Mouse (Mus musculus) granulocyte monocyte progenitor cell, adult 5-6 weeks (primary cell): ENCODE measurements at regions not wholly inside any gene's neighbourhood (a gene's known extent, or its start where the extent isn't known, plus 50 kb on each side); places are given as distances from the start of the nearest gene placed in this dataset.

Experiments
- ATAC-seq: replicated peaks from 2 replicates; pipeline ENCODE4 v1.8.0; 2016; ENCODE audit warnings: mild to moderate bottlenecking, moderate TSS enrichment, inconsistent platforms; ENCODE audit not compliant: poor library complexity, severe bottlenecking

GRCm38 (mm10) chr13:119117906-119118305, 310.5 kb upstream of the Paip1 start:
- ATAC-seq: no peak

DNA sequence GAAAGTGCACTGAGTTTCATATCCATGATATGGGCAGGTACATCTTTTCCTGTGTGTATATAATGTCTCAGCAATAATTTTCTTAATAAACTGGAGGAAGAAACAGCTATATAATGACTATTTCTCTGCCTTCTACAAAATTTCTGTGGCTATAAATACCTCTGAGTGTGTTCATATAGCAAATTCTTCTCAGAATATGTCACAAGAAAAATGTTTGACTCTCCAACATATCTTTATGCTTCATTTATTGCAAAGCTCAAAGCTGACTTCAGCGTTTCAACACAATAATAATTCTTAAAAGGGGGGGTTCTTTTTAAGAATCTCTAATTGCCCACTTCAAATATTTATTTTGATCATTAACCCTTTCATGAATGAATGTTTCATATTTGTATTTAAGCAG, 310.0 kb upstream of the Paip1 start:
- ATAC-seq: no peak

DNA sequence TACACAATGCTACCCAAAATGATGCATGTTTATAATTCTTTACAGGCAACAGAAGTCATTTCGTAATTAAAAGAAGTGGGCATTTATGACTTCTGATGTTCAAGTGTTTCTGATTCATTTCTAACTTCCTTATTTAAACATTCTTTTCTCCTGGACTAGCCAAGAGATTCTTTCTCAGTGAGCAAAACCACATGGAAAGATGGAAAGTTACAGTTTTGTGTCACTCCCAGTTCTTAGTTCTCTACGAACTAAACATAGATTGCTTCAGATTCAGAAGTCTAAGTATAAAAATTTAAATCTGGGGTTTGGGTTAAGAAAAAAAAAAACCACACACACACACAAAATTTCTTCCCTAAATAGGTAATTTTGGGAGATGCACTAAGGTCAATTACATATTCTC, 288.0 kb upstream of the Paip1 start:
- no peak for ATAC-seq

- ATAC-seq: no peak
Measured at GRCm38 (mm10) chr13:119143351-119143750, 285.1 kb upstream of the Paip1 start.

GRCm38 (mm10) chr13:119145713-119146112, 282.7 kb upstream of the Paip1 start:
- no peak for ATAC-seq

DNA sequence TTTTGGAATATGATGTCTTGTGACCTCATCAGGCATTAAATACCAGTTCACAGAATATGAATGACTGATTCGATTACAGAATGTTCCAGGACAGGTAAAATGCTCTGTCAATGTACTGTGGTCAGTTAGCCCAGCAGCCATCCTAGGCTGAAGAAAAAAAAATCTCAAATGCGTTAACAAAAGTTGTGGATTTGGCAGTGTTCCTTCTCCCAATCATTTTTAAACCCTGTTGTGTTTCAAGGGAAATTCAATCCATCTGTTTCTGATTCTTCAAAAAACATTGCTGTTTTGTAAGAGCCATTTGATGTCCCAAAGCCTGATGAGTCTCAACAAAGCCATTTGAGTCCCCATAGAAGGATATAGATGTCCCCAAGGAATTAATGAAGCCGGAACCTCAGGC, 280.7 kb upstream of the Paip1 start:
- no peak for ATAC-seq

- no peak for ATAC-seq
Measured at GRCm38 (mm10) chr13:119149141-119149540, 279.3 kb upstream of the Paip1 start.

GRCm38 (mm10) chr13:119150847-119151548, 277.4 kb upstream of the Paip1 start:
- no peak for ATAC-seq

GRCm38 (mm10) chr13:119177753-119178152, 250.6 kb upstream of the Paip1 start:
- ATAC-seq: no peak

GRCm38 (mm10) chr13:119178212-119178611, 250.2 kb upstream of the Paip1 start:
- ATAC-seq: no peak

DNA sequence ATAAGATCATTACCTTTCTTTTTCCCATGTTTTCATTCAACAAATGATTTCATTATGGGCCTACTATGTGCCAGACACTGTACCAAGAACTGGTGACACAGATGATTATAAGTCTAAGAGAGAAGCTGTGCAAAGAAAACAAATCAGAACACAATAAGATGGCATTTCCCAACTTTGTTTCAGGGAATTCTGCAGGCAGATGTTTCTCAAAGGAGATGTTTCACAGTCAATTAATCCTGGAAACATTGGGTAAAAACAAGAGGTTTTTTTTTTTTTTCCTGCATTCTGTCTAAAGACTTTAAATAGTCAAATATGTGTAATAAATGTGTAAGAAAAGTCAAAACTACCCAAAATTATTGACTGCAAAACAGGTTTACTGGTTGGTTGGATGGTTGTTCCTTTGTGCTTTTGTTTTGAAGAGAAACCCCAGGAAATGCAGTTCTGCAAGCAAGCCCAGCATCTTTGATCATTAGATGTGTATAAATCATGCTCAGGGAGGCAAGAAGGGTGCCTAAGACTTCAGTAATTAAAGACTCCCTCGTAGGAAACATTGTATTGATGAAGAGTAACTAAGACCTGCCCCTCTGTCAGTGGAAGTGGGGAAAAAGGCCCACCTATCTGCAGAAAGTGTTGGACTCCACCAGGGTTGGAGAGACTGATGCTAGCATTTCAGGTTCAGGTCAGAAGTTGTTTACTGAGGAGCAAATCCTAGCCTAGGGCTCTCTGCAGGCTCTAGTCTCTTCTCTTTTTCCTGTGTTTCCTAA, 249.1 kb upstream of the Paip1 start:
- ATAC-seq: no peak

GRCm38 (mm10) chr13:119184322-119184877, 244.0 kb upstream of the Paip1 start:
- ATAC-seq: no peak

GRCm38 (mm10) chr13:119185567-119186143, 242.7 kb upstream of the Paip1 start:
- ATAC-seq: no peak

- ATAC-seq: no peak
Measured at GRCm38 (mm10) chr13:119231556-119231955, 196.8 kb upstream of the Paip1 start.

GRCm38 (mm10) chr13:119232100-119233029, 196.0 kb upstream of the Paip1 start:
- ATAC-seq: peak; percentile 52

- ATAC-seq: no peak
Measured at GRCm38 (mm10) chr13:119233030-119233385, 195.4 kb upstream of the Paip1 start.

GRCm38 (mm10) chr13:119233869-119234268, 194.5 kb upstream of the Paip1 start:
- ATAC-seq: no peak

- ATAC-seq: no peak
Measured at GRCm38 (mm10) chr13:119242358-119242757, 186.0 kb upstream of the Paip1 start.

DNA sequence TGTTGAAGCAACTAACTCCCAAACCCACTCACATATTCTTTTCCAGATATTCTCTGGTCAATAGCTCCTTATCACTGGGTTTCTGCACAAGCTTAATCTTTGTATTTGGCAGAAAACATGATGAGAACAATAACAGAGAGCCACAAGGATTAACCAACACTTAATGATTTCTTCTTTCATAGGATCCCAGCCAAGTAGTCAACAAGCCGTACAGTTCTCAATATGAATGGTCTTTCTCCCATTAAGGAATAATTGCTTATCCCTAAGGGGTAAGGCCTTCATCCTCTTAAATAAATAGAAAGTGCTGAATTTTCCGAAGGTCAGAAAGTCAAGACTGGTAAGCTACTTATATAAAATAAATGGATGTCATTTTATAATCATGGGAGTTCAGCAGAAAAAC, 181.3 kb upstream of the Paip1 start:
- no peak for ATAC-seq

GRCm38 (mm10) chr13:119252006-119252405, 176.4 kb upstream of the Paip1 start:
- no peak for ATAC-seq
